Mouse (Mus musculus): ENCODE measurements around the gene Ruvbl1.

DNA sequence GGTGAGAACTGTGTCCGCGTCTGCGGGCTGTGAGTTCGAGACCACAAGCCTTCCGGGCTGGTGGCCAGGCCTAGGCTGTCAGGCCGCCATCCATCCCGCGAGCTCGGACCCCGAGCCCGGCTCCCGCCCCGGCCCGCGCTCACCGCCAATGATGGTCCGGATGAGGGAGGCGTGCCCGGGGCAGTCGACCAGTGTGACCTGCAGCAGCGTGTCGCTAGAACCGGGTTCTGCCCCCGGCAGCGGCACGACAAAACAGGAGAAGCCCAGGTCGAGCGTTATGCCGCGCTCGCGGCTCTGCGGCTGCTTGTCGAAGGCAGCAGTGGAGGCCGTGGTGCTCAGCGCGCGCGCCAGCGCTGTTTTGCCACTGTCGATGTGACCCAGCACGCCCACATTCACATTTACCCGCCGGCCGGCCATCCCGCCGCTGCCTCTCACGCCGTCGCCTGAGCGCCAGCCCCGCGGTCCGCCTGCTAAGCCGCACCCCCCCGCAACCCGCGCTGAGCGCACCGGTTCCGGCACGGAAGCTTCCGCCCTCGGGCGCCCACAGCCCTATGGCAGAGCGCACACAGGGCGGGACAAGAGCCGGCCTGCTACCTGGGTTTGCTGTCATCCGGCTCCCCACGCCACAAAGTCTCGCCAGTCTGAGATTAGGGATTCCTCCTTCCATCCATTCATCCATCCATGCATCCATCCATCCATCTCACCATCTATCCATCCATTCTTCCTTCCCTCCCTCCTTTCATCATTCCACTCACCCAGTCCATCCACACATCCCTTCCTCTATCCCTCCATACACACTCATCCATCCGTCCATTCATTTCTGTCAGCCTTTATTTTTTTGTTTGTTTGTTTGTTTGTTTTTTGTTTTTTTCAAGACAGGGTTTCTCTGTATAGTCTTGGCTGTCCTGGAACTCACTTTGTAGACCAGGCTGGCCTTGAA, 18.9 kb upstream of the Ruvbl1 start, which contains the start of gene Eefsec:
- TF ChIP-seq CTCF (IDR thresholded peaks at IDR 0.05): no peak
- peak; percentile 46; the same call in 1 of the 2 replicates for TF ChIP-seq POLR2A (IDR thresholded peaks at IDR 0.05; ENCODE audit: insufficient read depth, low read depth, low read length)
- no peak for TF ChIP-seq EP300 (IDR thresholded peaks at IDR 0.05; ENCODE audit: insufficient read depth, low read depth, low read length)
